Mouse (Mus musculus) cerebellum, adult 2 months (tissue): ENCODE results near the gene Prnd. TPM values are rescaled to one million over a fixed set of nuclear protein-coding genes. Genes with fewer than 3 reads are reported as not detected.

Experiments used
- DNase-seq, 2 experiments: peaks; one replicate each; pipeline ENCODE4 v3.0.0; 2021
- H3K27ac ChIP-seq: fragments of 200-500 bp; 2 replicates; pipeline ENCODE4 v1.5.1; 2012; ENCODE audit warnings: low read length, control low read depth, inconsistent platforms; ENCODE audit not compliant: insufficient read depth
- H3K27me3 ChIP-seq: fragments of 200-500 bp; 2 replicates; pipeline ENCODE4 v1.6.1; 2012; ENCODE audit warnings: inconsistent platforms, mild to moderate bottlenecking, low read length, moderate library complexity; ENCODE audit not compliant: control insufficient read depth, insufficient read depth
- H3K4me1 ChIP-seq: fragments of 200-500 bp; 2 replicates; pipeline ENCODE4 v1.6.1; 2011; ENCODE audit warnings: low read length; ENCODE audit not compliant: control insufficient read depth, insufficient read depth
- H3K4me3 ChIP-seq: fragments of 200-500 bp; replicated peaks from 2 replicates; pipeline ENCODE3; 2011; ENCODE audit warnings: mild to moderate bottlenecking, low read depth, low read length, control low read depth; ENCODE audit not compliant: insufficient read depth
- CTCF ChIP-seq: fragments of 200-500 bp; IDR thresholded peaks from 2 replicates; pipeline ENCODE4 v1.5.1; 2011; ENCODE audit warnings: low read depth, mild to moderate bottlenecking, control low read depth, low read length, moderate library complexity, borderline replicate concordance; ENCODE audit not compliant: insufficient read depth
- POLR2A ChIP-seq: fragments of 200-500 bp; IDR thresholded peaks from 2 replicates; pipeline ENCODE4 v1.6.1; 2011; ENCODE audit warnings: low read length, control low read depth, borderline replicate concordance; ENCODE audit not compliant: insufficient read depth
- WGBS: fragments of 180-500 bp; shearing (Covaris S2); methylation state at CpG from one replicate; pipeline ENCODE4 v1.1.7; 2018; 5-methylcytosine and 5-hydroxymethylcytosine counted together
- polyA plus RNA-seq: library from polyadenylated mRNA; depleted of rRNA; stranded (reverse); fragments of >200 nt; gene quantifications from 2 replicates; pipeline ENCODE4 v1.2.3, GENCODE M21; 2012

Gene Prnd
- polyA plus RNA-seq, 1 experiment: 0.31 TPM

- no peak overlapping the region for H3K4me3 ChIP-seq
- no peaks in the 10 kb centered on the region for H3K27me3 ChIP-seq
- WGBS: 75% methylated on average over 8 of the region's 8 CpGs
- TF ChIP-seq CTCF: no peak
- TF ChIP-seq POLR2A: no peak
- no peak overlapping the region for H3K27ac ChIP-seq
- peak in 1 of 2 experiments; percentile 0 for DNase-seq
- H3K4me1 ChIP-seq: no peaks in the 10 kb centered on the region
Measured at GRCm38 (mm10) chr2:131945225-131945624, 5.4 kb upstream of the Prnd start.

DNA sequence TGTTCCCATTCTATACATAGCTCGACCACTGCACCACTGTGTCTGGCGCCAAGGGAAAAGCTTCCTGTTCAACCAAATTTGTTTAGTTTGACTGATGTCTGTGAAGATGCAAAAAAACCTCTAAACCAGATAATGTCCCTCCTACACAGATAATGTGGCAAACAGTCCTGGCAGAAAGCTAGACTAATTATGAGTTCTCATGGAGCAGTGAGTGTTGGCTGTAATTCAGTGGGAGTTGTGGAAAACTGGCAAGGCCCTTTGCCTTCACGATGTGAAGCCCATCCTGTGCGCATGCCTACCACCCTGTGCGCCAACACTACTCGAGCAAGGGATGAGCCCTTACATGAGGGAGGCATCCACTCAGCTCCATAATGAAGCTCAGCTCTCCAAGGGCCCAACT is 4.9 kb upstream of the Prnd start:
- DNase-seq: peak in 1 of 2 experiments; percentile 0
- 30% methylated on average over 6 of the region's 6 CpGs for WGBS

DNA sequence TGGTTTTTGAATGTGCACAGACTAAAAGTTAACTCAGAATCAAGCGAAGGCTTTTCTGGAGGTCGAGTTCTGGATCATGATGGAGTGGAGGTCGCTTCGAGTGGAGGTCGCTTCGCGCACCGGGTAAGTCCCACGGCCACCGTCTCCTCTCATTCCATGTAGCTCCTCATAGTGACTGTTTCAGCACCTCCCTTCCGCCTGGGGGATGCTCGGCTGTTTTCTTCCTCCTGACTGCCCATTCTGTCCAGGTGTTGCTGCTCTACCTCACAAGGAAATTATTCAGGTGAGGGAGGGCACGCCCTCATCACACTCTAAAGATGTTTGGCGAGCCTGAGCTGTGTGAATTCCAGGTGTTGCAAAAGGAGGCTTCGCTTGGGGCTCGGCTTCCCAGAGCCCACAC is 4.3 kb upstream of the Prnd start:
- Histone ChIP-seq H3K4me1 (no peaks in the 10 kb centered on the region), H3K27ac (no peak overlapping the region), H3K27me3 (no peaks in the 10 kb centered on the region), H3K4me3 (no peak overlapping the region)
- no peak for TF ChIP-seq CTCF
- TF ChIP-seq POLR2A: no peak
- 95% methylated on average over 16 of the region's 16 CpGs for WGBS
- DNase-seq: peak in 1 of 2 experiments; percentile 0

More for the DNA sequence above, 4.9 kb upstream of the Prnd start:
- TF ChIP-seq CTCF (no peak), POLR2A (no peak)
- no peak overlapping the region for H3K4me3 ChIP-seq
- H3K27ac ChIP-seq: no peak overlapping the region
- H3K27me3 ChIP-seq: no peaks in the 10 kb centered on the region
- H3K4me1 ChIP-seq: no peaks in the 10 kb centered on the region

DNA sequence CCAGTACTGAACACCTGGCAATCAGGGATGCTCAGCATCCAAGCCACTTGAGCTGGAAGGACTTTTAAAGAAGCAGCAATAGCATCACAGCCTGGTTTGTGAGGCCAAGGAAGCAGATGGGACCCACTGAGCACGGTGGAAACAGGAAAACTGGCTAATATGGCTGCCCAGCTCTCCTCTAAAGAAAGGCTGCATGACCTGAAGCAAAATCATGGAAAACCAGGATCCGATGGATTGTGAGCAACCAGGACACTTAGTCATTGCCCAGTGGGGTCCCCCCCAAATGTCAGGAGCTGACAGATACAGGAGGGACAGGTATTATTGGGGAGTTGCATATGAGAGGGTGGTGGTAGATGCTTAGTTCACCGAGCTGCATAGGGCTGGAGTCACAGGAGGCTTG is 2.5 kb upstream of the Prnd start:
- no peaks in the 10 kb centered on the region for H3K27me3 ChIP-seq
- WGBS: 52% methylated on average over 3 of the region's 3 CpGs
- TF ChIP-seq CTCF (no peak), POLR2A (no peak)
- H3K27ac ChIP-seq: no peak overlapping the region
- no peak for DNase-seq
- H3K4me3 ChIP-seq: no peak overlapping the region
- 0 out of 2 replicates have a peak, but pooled peaks cover 6% of the 10 kb centered on the region for H3K4me1 ChIP-seq

- Histone ChIP-seq H3K4me3 (no peak overlapping the region), H3K27ac (no peak overlapping the region), H3K27me3 (no peaks in the 10 kb centered on the region), H3K4me1 (0 out of 2 replicates have a peak, but pooled peaks cover 8% of the 10 kb centered on the region)
- DNase-seq: no peak
- 76% methylated on average over 11 of the region's 11 CpGs for WGBS
- TF ChIP-seq CTCF: no peak
- TF ChIP-seq POLR2A: no peak
Measured at GRCm38 (mm10) chr2:131948916-131949639, 1.6 kb upstream of the Prnd start.

GRCm38 (mm10) chr2:131949767-131950597 is 679 bp upstream of the Prnd start:
- Histone ChIP-seq H3K4me3 (no peak overlapping the region), H3K4me1 (0 out of 2 replicates have a peak, but pooled peaks cover 8% of the 10 kb centered on the region), H3K27ac (no peak overlapping the region), H3K27me3 (no peaks in the 10 kb centered on the region)
- TF ChIP-seq CTCF (peak; percentile 64; the same call in 1 of the 2 replicates), POLR2A (no peak)
- WGBS: 45% methylated on average over 9 of the region's 9 CpGs
- peak in 1 of 2 experiments; percentile 64 for DNase-seq

GRCm38 (mm10) chr2:131952456-131952855 is 1.8 kb downstream of the Prnd start:
- 0 out of 2 replicates have a peak, but pooled peaks cover 2% of the 10 kb centered on the region for H3K27me3 ChIP-seq
- 0 out of 2 replicates have a peak, but pooled peaks cover 8% of the 10 kb centered on the region for H3K4me1 ChIP-seq
- WGBS: 19% methylated on average over 2 of the region's 2 CpGs
- no peak for TF ChIP-seq POLR2A
- no peak for TF ChIP-seq CTCF
- H3K27ac ChIP-seq: no peak overlapping the region
- DNase-seq: no peak
- H3K4me3 ChIP-seq: no peak overlapping the region
